Mouse (Mus musculus): ENCODE results near the gene Lefty2.

Lefty2 gene

GRCm38 (mm10) chr1:180892808-180893207 is at the start of gene Lefty2:
Lefty2 (plus strand) TSS chr1:180893108.
- in situ Hi-C loops (cut with MboI, MseI), result no loop called here

GRCm38 (mm10) chr1:180848114-180848510 is 44.8 kb upstream of the Lefty2 start:
- in situ Hi-C loops (cut with MboI, MseI), result loop anchor here (5.0 kb wide), 1 partner anchor 76 kb away; no protein-coding TSS in a partner anchor

- in situ Hi-C loops (cut with MboI, MseI), result loop anchor here (5.0 kb wide), 1 partner anchor 76 kb away; no protein-coding TSS in a partner anchor
These were observed 44.2 kb upstream of the Lefty2 start for GRCm38 (mm10) chr1:180848511-180849241.

- in situ Hi-C loops (cut with MboI, MseI), result loop anchor here (5.0 kb wide), 2 partner anchors 32 to 78 kb away; no protein-coding TSS in a partner anchor
These were observed 43.1 kb upstream of the Lefty2 start for GRCm38 (mm10) chr1:180849701-180850301.

- in situ Hi-C loops (cut with MboI, MseI), result loop anchor here (5.0 kb wide), 1 partner anchor 33 kb away; no protein-coding TSS in a partner anchor
These were observed 42.3 kb upstream of the Lefty2 start, which contains the start of gene Sde2 for GRCm38 (mm10) chr1:180850316-180851270. Sde2 (plus strand) TSS chr1:180851127.

- in situ Hi-C loops (cut with MboI, MseI), result no loop called here
These were observed 34.1 kb upstream of the Lefty2 start for GRCm38 (mm10) chr1:180858763-180859162.

- in situ Hi-C loops (cut with MboI, MseI), result no loop called here
These were observed 32.9 kb upstream of the Lefty2 start for GRCm38 (mm10) chr1:180860030-180860429.

GRCm38 (mm10) chr1:180863606-180864005 is 29.3 kb upstream of the Lefty2 start:
- in situ Hi-C loops (cut with MboI, MseI), result no loop called here

GRCm38 (mm10) chr1:180866001-180866400 is 26.9 kb upstream of the Lefty2 start:
- in situ Hi-C loops (cut with MboI, MseI), result loop anchor here (5.0 kb wide), 1 partner anchor 101 kb away; no protein-coding TSS in a partner anchor

- in situ Hi-C loops (cut with MboI, MseI), result no loop called here
These were observed 22.7 kb upstream of the Lefty2 start for GRCm38 (mm10) chr1:180870122-180870650.

GRCm38 (mm10) chr1:180873861-180874484 is 18.9 kb upstream of the Lefty2 start:
- in situ Hi-C loops (cut with MboI, MseI), result no loop called here

- in situ Hi-C loops (cut with MboI, MseI), result no loop called here
These were observed 18.3 kb upstream of the Lefty2 start for GRCm38 (mm10) chr1:180874615-180875014.

- in situ Hi-C loops (cut with MboI, MseI), result no loop called here
These were observed 17.8 kb upstream of the Lefty2 start for GRCm38 (mm10) chr1:180875126-180875525.

GRCm38 (mm10) chr1:180877466-180877865 is 15.4 kb upstream of the Lefty2 start:
- in situ Hi-C loops (cut with MboI, MseI), result no loop called here

GRCm38 (mm10) chr1:180881768-180882167 is 11.1 kb upstream of the Lefty2 start:
- in situ Hi-C loops (cut with MboI, MseI), result no loop called here

- in situ Hi-C loops (cut with MboI, MseI), result no loop called here
These were observed 9.2 kb upstream of the Lefty2 start for GRCm38 (mm10) chr1:180883731-180884130.

- in situ Hi-C loops (cut with MboI, MseI), result no loop called here
These were observed 8.4 kb upstream of the Lefty2 start for GRCm38 (mm10) chr1:180884484-180884883.

- in situ Hi-C loops (cut with MboI, MseI), result no loop called here
These were observed 4.3 kb upstream of the Lefty2 start for GRCm38 (mm10) chr1:180888556-180889042.

- in situ Hi-C loops (cut with MboI, MseI), result no loop called here
These were observed 3.7 kb upstream of the Lefty2 start for GRCm38 (mm10) chr1:180889172-180889571.

GRCm38 (mm10) chr1:180889841-180890240 is 3.1 kb upstream of the Lefty2 start:
- in situ Hi-C loops (cut with MboI, MseI), result no loop called here

Measured in regulatory T cell (primary cell).